Mouse (Mus musculus) lung, postnatal 0 days (tissue): ENCODE data around the gene Wdr17. TPM values are rescaled to one million over a fixed set of nuclear protein-coding genes. Genes with fewer than 3 reads are reported as not detected.

Experiments used
- ATAC-seq: fragments of 200-750 bp; cut with Nextera tagmentation; 2 replicates; pipeline ENCODE4 v1.8.0; 2017; ENCODE audit warnings: moderate library complexity
- DNase-seq: peaks from one replicate; pipeline ENCODE4 v3.0.0-alpha.2; 2016; ENCODE audit warnings: low spot score
- H3K27ac ChIP-seq: fragments of 300-500 bp; sonication (generic); 2 replicates; pipeline ENCODE4 v1.5.1; 2014; ENCODE audit warnings: antibody characterized with exemption, mild to moderate bottlenecking, low read length, mixed read lengths
- H3K27me3 ChIP-seq: fragments of 300-500 bp; sonication (generic); replicated peaks from 2 replicates; pipeline ENCODE4 v1.6.1; 2014; ENCODE audit warnings: low read length, mixed read lengths; ENCODE audit not compliant: insufficient read depth
- H3K36me3 ChIP-seq: fragments of 300-500 bp; sonication (generic); 2 replicates; pipeline ENCODE4 v1.6.1; 2014; ENCODE audit warnings: low read length, mixed read lengths; ENCODE audit not compliant: insufficient read depth
- H3K4me1 ChIP-seq: fragments of 300-500 bp; sonication (generic); 2 replicates; pipeline ENCODE4 v1.6.1; 2014; ENCODE audit warnings: antibody characterized with exemption, low read depth, low read length, mixed read lengths; ENCODE audit not compliant: insufficient read depth
- H3K4me2 ChIP-seq: fragments of 300-500 bp; sonication (generic); replicated peaks from 2 replicates; pipeline ENCODE4 v1.6.1; 2014; ENCODE audit warnings: low read depth, mild to moderate bottlenecking, low read length, moderate library complexity, mixed read lengths
- H3K4me3 ChIP-seq: fragments of 300-500 bp; sonication (generic); 2 replicates; pipeline ENCODE4 v1.5.1; 2014; ENCODE audit warnings: low read depth, low read length
- H3K9ac ChIP-seq: fragments of 300-500 bp; sonication (generic); replicated peaks from 2 replicates; pipeline ENCODE4 v1.6.1; 2014; ENCODE audit warnings: low read depth, mild to moderate bottlenecking
- H3K9me3 ChIP-seq: fragments of 300-500 bp; sonication (generic); 2 replicates; pipeline ENCODE4 v1.6.1; 2016; ENCODE audit warnings: low read length, mixed read lengths
- CTCF ChIP-seq: IDR thresholded peaks from 2 replicates; pipeline ENCODE4 v1.5.1; 2016; ENCODE audit warnings: antibody characterized with exemption, mild to moderate bottlenecking
- EP300 ChIP-seq: IDR thresholded peaks from 2 replicates; pipeline ENCODE4 v1.6.1; 2016; ENCODE audit warnings: antibody characterized with exemption, mild to moderate bottlenecking, control low read depth
- WGBS: fragments of 180-500 bp; shearing (Covaris S2); extraction: QIAGEN DNeasy Blood & Tissue Kit; methylation state at CpG from one replicate; pipeline ENCODE4 v1.1.7; 2014; 5-methylcytosine and 5-hydroxymethylcytosine counted together
- polyA plus RNA-seq: library from polyadenylated mRNA; unstranded; fragments of >200 nt; fragmentation: Nextera tagmentation; extraction: Ambion mirVana; gene quantifications from 2 replicates; pipeline ENCODE4 v1.2.1, GENCODE M21; 2015

The Wdr17 gene
- polyA plus RNA-seq, 1 experiment from 2014 or later, result not detected

DNA sequence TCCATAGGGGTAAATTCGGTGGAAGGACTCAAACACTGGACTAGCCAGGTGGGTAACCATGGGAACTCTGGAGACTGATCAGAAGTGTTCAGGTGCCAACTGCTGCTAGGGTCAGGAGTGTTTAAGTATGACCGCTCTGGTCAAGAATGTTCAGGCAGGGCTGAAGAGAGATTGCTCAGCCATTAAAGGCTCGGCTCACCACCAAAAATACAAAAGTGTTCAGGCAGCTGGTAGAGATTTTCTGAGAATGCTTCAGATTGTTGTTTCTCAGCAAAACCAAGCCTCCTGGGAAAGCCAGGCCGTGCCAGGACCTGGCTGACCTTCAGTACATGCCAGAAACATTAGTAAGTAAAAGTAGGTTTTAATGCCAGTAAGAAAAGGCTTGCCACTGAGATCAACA is 276.7 kb downstream of the Wdr17 start:
- TF ChIP-seq CTCF (no peak), EP300 (no peak)
- Histone ChIP-seq H3K36me3 (no peaks in the 10 kb centered on the region), H3K4me1 (no peaks in the 10 kb centered on the region), H3K27me3 (no peaks in the 10 kb centered on the region), H3K27ac (no peak overlapping the region), H3K4me3 (no peak overlapping the region), H3K9ac (no peak overlapping the region), H3K4me2 (no peak overlapping the region), H3K9me3 (no peaks in the 10 kb centered on the region)
- ATAC-seq (peak; percentile 87), DNase-seq (peak; percentile 49)
- 47% methylated on average over 4 of the region's 4 CpGs for WGBS

DNA sequence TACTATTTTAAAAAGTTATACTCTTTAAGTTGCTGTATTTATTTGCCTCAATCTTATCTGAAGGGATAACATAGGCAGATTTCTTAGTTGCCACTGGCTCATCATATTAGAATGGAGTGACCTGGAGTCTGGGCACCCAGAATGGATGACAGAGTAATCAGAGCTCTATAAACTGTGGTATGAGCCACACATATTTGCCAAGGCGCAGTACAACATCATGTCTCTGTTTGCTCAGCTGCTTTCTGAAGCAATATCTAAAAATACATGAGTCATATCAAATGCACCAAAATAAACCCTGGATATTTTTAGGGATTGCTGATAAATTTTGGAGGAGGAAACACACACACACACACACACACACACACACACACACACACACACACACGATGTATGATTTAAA is 277.6 kb downstream of the Wdr17 start:
- Histone ChIP-seq H3K27me3 (no peaks in the 10 kb centered on the region), H3K4me1 (no peaks in the 10 kb centered on the region), H3K36me3 (no peaks in the 10 kb centered on the region), H3K4me3 (no peak overlapping the region), H3K27ac (no peak overlapping the region), H3K9me3 (no peaks in the 10 kb centered on the region), H3K4me2 (no peak overlapping the region), H3K9ac (no peak overlapping the region)
- no peak for TF ChIP-seq CTCF
- no peak for TF ChIP-seq EP300
- DNase-seq (peak; percentile 27), ATAC-seq (no peak)
- 52% methylated on average over 2 of the region's 2 CpGs for WGBS

GRCm38 (mm10) chr8:54603440-54603839 is 283.5 kb downstream of the Wdr17 start:
- TF ChIP-seq EP300 (no peak), CTCF (no peak)
- no peak for DNase-seq

GRCm38 (mm10) chr8:54600671-54601251 is 286.2 kb downstream of the Wdr17 start, which contains the start of gene Spata4:
Gene Spata4 (plus strand): TSS chr8:54600781.
- Histone ChIP-seq H3K9me3 (no peaks in the 10 kb centered on the region), H3K36me3 (no peaks in the 10 kb centered on the region), H3K4me1 (no peaks in the 10 kb centered on the region), H3K9ac (no peak within 1 kb of the TSS), H3K27ac (no peak within 1 kb of the TSS), H3K4me3 (0 out of 2 replicates have a peak within 1 kb of the TSS, but pooled peaks have one; percentile 8), H3K27me3 (no peaks in the 10 kb centered on the region), H3K4me2 (peak within 1 kb of the TSS; percentile 50)
- 11% methylated on average over 21 of the region's 21 CpGs for WGBS
- TF ChIP-seq EP300, result no peak
- no peak for TF ChIP-seq CTCF
- ATAC-seq (peak; percentile 61), DNase-seq (peak; percentile 58)

More at GRCm38 (mm10) chr8:54603440-54603839, 283.5 kb downstream of the Wdr17 start:
- no peak overlapping the region for H3K4me2 ChIP-seq
- no peak for ATAC-seq
- no peak overlapping the region for H3K4me3 ChIP-seq
- no peaks in the 10 kb centered on the region for H3K27me3 ChIP-seq
- H3K9me3 ChIP-seq, result no peaks in the 10 kb centered on the region
- H3K36me3 ChIP-seq, result no peaks in the 10 kb centered on the region
- H3K9ac ChIP-seq, result no peak overlapping the region
- 69% methylated on average over 4 of the region's 4 CpGs for WGBS
- no peak overlapping the region for H3K27ac ChIP-seq
- H3K4me1 ChIP-seq, result no peaks in the 10 kb centered on the region

DNA sequence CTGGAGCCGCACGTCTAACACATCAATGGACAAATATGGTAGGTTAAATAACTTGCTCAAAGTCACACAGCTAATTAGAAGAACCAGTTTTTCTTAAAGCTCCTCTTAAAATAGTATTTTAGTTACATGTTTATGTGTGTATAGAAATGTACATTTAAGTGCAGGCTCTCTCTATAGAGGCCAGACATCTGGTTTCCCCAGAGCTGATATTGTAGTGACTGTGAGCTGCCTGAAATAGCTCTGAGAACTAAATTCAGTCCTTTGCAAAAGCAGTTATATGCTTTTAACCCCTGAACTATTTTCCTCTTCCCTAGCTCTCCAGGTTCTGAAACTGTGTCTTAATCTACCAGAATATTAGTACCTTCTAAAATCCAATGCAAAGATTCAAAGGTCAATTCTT is 289.6 kb downstream of the Wdr17 start:
- no peaks in the 10 kb centered on the region for H3K9me3 ChIP-seq
- H3K4me2 ChIP-seq, result no peak overlapping the region
- ATAC-seq, result no peak
- H3K9ac ChIP-seq, result no peak overlapping the region
- no peaks in the 10 kb centered on the region for H3K4me1 ChIP-seq
- 78% methylated on average over 2 of the region's 2 CpGs for WGBS
- DNase-seq, result no peak
- TF ChIP-seq EP300 (no peak), CTCF (no peak)
- H3K36me3 ChIP-seq, result no peaks in the 10 kb centered on the region
- H3K4me3 ChIP-seq, result no peak overlapping the region
- H3K27me3 ChIP-seq, result no peaks in the 10 kb centered on the region
- no peak overlapping the region for H3K27ac ChIP-seq

GRCm38 (mm10) chr8:54596940-54597339 is 290.0 kb downstream of the Wdr17 start:
- Histone ChIP-seq H3K9ac (no peak overlapping the region), H3K9me3 (no peaks in the 10 kb centered on the region), H3K36me3 (no peaks in the 10 kb centered on the region), H3K4me2 (no peak overlapping the region), H3K4me1 (no peaks in the 10 kb centered on the region), H3K27ac (no peak overlapping the region), H3K27me3 (no peaks in the 10 kb centered on the region), H3K4me3 (no peak overlapping the region)
- DNase-seq (no peak), ATAC-seq (no peak)
- 77% methylated on average over 2 of the region's 2 CpGs for WGBS
- TF ChIP-seq EP300 (no peak), CTCF (no peak)
